Mouse (Mus musculus): ENCODE results near the gene Cd96.

DNA sequence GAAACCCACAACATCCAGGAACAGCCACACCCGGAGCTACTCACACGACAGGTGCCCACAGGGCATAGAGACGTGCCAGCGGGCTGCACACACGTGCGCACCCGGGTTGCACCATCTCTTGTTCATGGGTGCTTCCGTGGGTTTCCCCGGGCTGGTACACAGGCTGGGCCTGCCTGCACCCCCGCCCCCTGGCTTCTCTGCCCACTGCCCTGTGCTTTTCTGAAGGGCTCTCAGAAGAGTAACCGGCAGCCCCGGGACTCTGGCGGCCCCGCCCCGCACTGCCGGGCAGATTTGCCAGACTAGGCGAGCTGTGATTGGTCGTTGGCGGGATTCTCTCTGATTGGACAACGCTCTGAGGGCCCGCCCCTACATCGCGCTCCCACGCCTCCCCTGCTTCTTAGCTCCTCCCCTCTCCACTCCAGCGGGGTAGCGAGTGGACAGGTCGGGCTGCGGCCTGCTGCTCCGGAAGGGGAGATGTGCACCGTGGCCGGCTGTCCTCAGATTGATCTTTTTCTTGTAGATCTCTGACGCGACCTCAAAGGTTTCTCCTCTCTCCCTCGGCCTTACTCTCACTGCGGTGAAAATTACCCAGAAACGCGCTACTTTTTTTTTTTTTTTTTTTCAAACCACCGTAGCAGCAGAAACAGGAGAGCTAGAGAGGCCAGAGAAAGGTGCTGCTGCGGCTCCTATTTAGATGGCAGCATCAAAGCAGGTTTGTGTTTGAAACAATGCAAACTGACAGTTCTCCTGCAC, 109.7 kb downstream of the Cd96 start, which contains the start of gene Plcxd2:
- TF ChIP-seq CTCF (IDR thresholded peaks at IDR 0.05): no peak
- TF ChIP-seq EP300 (IDR thresholded peaks at IDR 0.05): no peak

All from lung, postnatal 0 days (tissue).